Mouse (Mus musculus): ENCODE measurements around the gene Ect2l.
"Not testable (repeated sequence)": the region's sequence is repeated elsewhere in the genome, so short reads cannot be mapped to it uniquely, and the experiment has no call there.

Ect2l gene

DNA sequence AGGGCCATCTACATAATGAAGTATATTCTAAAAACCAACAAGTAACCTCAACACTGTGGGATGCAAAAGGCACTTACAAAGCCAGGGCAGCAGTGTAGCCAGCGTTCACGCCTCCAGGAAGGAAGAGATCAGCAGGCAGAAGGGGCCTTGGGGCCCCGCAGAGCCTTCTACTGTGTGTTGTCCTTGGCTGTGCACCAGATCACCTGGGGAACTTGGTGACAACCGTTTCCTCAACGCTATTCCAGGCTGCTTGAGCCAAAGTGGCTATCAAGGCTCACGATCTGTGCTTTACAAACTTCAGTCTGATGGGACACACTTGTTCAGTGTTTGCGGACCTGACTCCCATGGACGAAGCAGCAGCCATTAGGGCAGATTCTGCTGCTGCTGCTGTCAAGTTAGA lies 19.0 kb downstream of the Ect2l start:
- DNase-seq (ENCODE audit: low read depth), result no peak

DNA sequence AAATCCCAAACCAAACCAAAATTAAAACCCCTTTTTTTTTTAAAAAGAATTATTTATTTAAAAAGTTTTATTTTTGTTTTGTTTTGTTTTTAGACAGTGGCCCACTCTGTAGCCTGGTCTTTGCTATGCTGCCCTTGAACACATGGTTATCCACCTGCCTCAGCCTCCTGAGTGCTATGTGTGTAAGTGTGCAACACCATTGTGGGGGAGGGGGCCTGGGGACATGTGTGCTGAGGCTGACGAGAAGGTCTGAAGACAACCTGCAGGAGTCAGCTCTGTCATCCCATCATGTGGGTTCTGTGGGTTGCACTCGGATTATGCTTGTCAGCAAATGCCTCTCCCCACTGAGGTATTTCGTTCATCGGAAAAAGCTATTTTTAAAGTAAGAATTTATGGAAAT lies 21.2 kb downstream of the Ect2l start:
- DNase-seq (ENCODE audit: low read depth), result no peak

DNA sequence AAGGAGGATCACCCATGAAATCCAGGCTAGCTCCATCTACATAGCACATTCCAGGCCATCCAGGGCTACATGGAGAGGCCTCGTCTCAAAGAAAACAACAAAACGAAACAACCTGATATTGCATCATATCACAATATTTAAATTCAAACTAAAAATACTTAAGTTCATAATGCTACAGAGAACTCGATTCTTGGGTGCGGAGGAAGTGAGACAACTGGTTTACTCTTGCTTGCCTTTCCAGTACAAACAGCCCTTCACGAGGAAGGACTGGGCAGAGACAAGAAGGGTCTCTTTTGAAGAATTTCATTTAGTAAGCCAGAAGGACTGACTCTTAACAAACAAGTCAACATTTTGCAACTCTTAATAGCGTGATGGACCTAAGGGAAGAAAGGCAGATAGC lies 22.1 kb downstream of the Ect2l start:
- DNase-seq (ENCODE audit: low read depth), result no peak

DNA sequence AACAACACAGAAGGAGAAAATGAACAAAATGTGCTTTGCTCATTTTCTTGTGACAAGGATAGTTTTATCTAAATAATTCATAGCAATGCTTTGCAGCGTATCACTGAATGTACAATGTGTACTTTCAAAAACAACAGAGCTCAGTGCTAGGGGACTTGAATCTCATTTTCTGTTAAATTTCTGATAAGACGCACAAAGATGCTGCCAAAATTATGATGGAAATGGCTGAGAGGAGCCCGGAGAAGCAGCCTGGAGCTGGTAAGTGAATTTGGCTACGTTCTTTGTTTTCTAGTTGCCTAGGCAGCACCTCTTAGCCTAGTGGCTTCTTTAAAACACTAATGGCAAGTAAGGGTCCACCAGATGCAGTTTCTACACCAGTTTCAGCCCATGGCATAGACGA lies 28.4 kb downstream of the Ect2l start:
- DNase-seq (ENCODE audit: low read depth), result no peak

DNA sequence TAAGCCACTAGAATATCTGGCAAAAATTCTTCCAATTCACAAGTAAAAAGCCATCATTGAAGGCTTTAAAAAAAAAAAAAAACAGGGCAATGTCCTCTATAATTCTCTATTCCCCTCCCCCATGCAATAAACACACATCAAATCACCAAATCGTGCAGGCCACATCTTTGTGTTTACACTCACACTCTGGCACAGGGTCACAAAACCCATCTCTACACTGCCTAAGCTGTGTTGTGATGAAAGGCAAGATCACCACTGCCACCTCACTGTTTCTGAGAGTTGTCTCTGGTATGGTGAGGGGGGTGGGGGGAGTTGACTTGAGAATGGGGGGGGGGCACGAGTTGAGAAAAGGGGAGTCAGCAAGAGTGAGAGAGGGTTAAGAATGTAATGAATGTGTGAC lies 33.4 kb downstream of the Ect2l start:
- no peak for DNase-seq (ENCODE audit: low read depth)

DNA sequence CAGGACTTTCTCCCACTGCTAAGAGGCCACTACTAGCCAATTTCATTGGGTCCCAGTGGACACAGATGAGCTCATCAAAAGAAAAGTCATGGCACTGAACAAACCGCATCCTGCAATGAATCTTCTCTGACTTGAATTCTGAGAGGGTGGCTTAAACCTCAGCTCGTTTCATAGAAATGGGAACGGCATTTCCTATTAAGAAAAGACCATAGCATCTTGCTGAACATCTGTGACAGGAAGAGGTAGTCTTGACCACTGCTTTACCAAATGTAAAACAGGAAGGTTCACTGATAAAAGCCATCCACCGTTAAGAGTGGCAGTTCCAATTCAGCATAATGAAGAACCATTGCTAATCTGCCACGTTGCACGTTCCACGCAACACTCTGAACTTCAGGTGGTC lies 34.0 kb downstream of the Ect2l start:
- no peak for DNase-seq (ENCODE audit: low read depth)

DNA sequence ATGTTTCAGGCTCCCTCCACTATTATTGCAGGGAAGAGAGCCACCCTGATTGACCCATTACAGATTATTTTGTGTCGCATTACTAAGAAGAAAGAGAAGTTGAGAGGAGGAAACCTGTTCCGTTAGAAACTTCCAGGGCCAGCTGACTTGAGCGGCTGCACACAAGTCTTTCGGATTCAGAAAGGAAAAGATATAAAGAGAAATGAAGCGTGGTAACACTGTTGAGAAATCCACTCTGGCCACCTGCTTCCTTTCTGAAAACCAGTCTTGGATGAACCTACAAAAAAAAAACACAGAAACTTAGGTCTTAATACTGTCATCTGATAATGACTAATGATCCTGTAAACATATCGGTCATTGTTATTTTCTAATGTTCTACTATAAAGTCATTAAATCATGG lies 35.6 kb downstream of the Ect2l start:
- no peak for DNase-seq (ENCODE audit: low read depth)

DNA sequence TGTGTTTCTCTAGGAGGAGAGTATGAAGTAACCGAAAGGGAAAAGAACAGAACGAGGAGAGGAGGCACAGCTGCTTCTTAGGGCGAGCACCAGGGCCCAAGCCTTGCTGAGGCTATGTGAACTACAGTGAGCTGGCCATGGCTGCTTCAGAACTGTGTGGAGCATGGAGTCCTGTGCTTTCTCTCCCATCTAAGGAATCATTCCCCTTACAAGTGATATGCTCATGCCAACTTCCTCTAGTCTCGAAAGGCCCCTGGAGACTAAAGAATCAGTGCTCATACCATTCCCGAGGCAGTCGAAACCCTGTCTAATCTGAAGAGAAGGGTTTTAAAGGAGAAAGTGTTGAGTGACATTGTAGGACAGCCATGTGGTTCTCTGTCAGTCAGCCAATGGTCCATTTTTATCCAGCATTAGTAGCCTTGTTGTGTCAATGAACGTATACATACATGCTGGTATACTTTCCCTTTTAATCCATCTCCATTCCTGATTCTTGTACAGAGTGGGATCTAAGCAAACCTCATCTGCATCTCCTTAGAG lies 48.2 kb downstream of the Ect2l start:
- DNase-seq (ENCODE audit: low read depth), result no peak

DNA sequence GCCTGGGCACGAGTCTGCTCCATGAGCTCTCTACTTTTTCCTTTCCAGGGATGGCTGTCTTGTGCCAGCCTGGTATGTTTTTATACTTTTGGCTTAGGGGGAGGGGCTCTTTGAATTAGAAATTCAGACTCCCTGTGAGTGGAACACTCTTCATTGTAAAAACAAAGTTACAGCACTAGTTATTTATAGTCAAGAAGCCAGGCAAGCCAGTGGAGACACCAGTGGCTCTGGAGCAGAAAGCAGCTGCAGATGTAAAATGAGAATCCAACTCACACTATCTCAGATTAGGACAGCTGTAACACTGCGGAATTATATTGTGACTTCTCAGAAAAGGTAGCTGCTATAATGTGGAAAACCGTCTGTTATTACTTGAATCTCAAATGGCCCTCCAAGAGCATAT lies 63.5 kb downstream of the Ect2l start:
- no peak for DNase-seq (ENCODE audit: low read depth)

DNA sequence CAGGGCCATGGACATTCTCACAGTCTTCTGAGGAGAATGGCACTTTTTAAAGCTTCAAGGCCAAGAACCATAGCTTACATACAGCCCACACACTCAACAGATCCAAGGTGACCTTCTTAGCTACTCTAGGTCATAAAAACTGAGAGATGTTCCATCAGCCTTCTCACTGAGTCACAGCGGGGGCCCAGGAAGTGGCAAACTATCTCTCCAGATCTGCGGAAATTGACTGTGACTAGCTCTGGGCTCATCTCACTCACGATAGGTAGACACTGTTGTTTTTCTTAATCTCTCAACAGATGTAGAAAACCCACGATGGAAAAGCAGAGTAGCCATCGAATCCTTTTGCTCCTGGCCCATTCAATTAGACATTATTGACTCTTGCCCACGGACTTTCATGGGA lies 68.5 kb downstream of the Ect2l start:
- DNase-seq (ENCODE audit: low read depth), result no peak

DNA sequence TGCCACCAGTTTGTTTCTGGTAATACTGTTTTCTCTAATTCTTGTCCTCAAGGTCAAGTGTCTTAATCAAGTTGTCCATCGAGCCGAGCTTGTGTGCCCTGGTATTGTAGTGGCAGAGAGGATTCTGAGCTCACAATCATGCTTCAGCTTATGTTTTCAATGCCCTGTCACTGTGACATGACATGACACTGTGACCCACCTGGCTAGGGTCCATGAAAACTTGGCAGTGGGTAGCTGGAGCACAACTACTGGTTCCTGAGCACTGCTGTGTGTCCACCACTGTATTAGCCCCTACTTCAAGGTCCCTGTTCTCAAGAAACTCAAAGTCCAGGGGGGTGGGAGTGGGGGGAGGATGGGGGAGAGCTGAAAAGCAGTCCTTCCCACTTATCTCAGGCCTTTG lies 69.3 kb downstream of the Ect2l start:
- DNase-seq (ENCODE audit: low read depth), result no peak

DNA sequence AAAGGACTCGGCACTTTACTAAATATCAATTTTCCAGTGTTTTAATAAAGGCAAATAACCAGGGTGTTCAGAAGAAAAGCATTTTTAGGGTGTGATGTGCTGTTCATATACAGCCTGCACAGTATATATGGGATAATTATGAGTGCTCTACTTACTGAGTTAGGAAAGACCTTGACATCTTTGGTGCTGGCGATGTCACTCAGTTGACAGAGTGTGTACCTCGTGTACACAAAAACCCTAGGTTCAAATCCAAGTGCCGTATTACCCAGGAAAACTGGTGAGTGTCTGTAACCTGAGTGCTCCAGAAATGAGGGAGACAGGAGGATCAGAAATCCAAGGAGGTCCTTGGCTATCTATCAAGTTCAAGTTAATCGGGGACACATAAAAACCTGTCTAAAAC lies 71.1 kb downstream of the Ect2l start:
- no peak for DNase-seq (ENCODE audit: low read depth)

DNA sequence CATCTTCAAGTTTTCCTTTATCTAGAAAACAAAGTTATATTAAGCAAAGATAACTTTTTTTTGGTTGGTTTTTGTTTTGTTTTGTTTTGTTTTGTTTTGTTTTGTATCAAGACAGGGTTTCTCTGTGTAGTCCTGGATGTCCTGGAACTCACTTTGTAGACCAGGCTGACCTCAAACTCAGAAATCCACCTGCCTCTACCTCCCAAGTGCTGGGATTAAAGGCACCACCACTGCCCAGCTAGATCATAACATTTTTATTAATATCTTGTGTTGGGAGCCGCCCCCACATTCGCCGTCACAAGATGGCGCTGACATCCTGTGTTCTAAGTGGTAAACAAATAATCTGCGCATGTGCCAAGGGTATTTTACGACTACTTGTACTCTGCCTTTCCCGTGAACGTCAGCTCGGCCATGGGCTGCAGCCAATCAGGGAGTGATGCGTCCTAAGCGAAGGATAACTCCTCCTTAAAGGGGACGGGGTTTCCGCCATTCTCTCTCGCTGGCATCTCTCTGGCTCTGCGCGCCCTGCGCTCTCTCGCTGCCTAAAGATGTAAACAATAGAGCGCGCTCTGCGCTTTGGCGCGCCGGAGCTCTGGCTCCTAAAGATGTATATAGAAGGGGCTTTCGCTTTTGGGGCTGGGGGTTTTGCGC lies 71.7 kb downstream of the Ect2l start:
- DNase-seq (ENCODE audit: low read depth), result not testable (repeated sequence)

DNA sequence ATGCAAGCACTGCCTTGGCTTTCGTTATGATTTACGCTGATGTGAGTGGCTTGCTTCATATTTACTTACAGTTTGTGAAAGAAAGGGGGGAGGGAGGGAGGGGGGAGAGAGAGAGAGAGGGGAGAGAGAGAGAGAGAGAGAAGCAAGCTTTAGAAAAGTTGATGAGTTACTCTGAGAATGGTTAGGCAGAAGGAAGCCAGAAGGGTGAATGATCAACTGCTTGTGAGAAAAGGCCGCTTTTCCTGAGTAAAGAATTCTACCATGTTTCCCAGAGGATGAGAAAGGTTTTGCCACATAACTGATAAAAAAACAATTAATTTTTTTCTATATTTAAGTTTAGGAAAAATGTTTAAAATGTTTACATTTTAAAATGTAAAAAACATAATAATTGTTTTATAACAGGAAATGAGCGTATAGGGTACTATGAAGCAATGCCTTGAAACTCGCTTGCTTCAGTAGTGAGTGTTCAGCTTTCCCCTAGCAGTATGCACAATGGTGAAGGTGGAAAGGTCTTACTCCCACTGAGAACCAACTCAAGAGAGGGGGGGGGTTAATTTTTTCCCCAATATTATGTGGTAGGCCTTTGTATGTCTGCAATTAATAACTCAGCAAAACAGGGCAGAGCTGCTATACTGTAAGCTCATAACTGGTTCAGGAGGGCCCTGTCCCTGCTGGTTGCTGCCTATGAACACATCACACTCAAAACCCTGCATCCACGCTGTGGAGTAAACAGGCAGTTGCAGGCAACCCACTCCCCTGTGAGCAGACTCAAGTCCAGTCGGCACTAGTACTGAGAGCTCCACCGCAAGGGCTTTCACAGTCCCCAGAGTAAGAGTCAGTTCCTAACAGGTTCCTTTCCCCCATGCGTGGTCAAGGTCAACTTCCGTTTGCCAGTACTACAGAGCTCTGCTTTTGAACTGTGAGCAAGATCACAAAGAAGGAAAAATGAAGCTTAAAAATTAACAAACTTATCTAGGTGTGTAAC lies 78.7 kb downstream of the Ect2l start:
- DNase-seq (ENCODE audit: low read depth), result no peak

DNA sequence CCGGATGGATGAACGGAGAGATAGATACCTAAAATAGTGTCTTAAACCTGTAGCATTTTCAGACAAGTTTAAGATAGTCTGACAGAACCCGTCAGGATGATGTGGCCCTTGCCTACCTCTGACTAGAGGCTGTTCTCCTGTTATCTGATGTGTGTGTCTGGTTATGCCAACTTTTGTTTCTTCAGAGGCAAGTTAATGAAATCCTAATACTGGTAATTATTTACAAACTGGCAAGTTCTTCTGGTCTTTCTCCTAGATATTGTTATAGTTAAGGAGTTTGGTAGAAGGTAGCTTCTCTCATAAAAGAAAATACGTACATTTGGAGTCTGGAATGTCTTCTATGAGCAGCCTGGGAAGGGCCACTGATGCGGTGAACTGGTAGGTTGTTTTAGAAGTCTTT lies 80.4 kb downstream of the Ect2l start:
- DNase-seq (ENCODE audit: low read depth), result no peak

DNA sequence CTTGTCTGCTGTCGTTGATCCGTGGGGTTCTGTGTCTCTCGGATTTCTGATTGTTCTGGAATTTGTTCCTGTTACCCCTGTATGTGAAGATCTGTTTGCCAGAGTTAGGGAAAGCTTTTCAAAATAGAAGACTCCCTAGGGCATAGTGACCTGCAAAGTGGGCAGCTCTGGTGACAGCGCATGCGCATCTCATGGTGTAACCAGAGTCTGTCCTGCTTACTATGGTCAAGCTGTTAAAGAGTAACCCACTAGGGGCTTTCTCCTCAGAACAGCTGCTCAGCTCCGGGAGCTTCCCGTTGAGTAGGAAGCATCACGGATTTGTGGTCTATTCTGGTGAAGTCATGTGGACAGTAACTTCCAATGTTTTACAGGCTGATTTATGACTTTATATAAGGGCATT lies 92.4 kb downstream of the Ect2l start:
- no peak for DNase-seq (ENCODE audit: low read depth)

DNA sequence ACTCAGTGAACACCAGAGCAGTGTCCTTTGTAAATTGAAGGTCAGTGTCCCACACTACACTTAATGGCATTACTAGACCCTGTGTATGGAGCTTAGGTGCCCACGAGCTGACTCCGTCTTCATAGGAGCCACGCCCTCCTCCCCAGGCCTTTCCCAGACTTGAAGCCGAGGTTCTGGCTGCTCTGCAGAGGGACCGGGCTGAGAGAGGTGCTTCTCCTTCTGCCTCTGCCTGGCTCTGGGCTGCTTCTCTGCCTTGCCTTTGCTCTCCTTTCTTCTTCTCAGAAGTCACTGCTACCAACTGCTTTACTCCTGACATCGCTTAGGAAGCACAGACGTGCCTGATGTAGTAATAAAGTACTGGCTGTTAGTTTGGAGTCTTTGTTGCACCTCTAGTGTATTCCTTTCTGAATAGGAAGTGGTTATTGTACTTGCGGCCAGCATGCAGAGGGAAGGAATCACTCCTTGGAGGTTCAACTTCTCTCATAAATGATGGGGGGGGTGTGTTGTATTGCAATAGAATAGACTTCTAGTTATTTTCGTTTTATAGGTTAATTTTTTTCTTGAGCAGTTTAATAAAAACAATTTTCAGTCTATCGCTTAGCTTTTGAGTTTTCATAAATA lies 97.1 kb downstream of the Ect2l start:
- DNase-seq (ENCODE audit: low read depth), result no peak

DNA sequence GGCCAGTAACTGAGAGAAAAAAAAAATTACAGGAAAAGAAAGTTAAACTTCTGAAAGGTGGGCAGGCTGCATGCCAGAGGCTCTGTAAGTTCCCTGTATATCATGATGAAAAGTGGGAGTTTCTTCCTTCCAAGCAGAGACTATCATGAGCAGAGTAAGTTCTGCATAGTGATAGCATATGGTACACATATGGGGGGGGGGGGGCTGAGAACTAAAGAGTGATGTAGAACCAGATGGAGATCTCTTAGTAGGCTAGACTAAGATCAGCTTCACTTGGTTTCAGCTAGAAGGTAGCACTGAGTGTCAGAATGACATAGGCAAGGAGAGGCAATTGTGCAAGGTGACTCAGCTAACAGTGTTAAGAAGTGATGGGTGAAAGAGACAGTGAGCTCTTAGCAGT lies 99.8 kb downstream of the Ect2l start:
- no peak for DNase-seq (ENCODE audit: low read depth)

DNA sequence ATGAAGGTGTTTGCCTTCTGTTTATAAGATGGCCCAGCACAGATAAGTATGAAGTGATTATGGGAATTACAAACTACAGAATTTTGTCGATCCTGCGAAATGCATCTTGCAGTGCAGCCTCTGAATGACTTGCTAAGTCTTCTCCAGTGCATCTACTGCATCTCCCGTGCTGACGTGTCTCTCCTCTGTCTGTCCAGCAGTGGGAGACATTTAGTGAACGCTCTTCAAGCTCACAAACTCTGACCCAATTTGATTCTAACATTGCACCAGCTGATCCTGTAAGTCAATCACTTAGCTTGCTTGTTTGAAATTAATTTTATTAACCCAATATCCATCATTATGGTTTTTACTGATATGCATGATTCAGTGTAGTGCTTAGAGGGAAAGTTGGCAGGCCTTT lies 103.2 kb downstream of the Ect2l start:
- DNase-seq (ENCODE audit: low read depth), result no peak

DNA sequence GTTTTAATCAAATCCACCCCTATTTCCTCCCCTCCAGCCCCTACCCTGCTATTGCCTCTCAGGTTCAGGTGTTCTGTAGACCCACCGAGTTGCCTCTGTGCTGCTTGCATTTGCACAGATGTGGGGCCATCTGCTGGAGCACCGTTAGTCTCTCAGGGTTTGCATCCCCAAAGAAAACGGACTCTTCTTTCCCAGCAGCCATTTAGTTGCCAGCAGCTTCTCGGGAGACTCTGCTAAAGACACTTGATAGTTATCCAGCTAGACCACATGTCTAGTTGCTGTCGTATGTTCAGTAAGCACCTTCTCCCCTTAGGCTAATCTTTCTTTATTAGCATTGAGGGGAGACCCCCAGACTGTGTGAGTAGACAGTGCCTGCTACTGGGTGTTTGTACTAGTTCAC lies 108.5 kb downstream of the Ect2l start:
- DNase-seq (ENCODE audit: low read depth), result no peak

DNA sequence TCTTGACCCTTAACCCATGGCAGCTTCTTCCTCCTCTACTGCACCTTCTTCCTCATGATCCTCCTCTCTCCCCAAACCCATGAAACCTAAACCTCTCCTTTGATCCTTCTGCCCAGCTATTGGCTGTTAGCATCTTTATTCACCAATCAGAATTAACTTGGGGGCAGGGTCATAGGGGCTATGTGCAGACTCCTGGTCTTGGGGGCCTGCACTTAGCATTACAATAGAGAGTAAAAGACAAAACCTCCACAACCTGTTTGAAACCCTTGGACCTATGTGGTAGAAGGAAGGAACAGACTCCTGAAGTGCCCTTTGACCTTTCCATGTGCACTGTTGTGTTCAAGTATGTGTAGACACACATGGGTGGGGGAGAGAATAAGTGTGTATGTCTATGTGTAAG lies 120.0 kb downstream of the Ect2l start:
- no peak for DNase-seq (ENCODE audit: low read depth)

DNA sequence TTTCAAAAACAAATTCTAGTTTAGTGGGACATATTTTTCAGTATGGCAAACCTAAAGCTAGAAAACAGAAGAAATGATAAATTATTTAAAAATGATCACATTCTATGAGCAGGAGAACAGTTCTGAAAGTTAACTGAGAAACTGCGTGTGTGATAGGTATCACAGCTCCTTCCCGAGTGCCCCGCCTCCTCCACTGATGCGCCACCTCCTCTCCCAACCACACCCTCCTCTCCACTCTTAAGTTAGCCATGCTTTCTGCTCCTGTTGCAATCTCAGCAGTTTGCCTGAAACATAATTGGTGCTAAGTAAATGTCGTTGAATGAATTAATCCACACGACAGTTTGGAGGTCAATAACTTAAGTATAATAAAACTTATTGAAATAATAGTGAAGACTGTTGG lies 127.9 kb downstream of the Ect2l start:
- no peak for DNase-seq (ENCODE audit: low read depth)

DNA sequence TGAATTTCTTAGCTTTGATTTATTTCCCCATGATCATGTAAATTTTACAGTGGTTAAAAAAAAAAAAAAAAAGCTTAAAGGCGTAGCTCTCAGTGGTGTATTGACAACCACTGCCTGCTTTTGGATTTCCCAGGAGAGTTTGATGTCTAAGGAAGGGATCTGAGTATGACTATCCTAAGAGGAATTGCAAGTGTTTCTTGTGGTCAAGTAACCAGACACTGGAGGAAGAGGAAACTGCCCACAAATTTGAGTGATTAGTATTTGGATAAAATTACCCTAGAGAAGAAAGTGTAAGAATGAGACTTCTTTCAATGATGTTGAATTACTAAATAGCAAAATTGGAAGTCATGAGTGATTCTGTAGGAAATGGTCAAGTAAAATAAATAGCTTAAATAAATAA lies 129.2 kb downstream of the Ect2l start:
- no peak for DNase-seq (ENCODE audit: low read depth)
